Mouse (Mus musculus) mesoderm, embryonic 11.5 days (tissue): ENCODE measurements around the gene Hexim1.
A peak's percentile ranks its signal among the peaks of the same experiment; 100 is the strongest.

Experiments used
- DNase-seq: peaks from one replicate; pipeline ENCODE4 v3.0.0-alpha.2; 2012; ENCODE audit warnings: low read depth, low spot score

Gene Hexim1

DNA sequence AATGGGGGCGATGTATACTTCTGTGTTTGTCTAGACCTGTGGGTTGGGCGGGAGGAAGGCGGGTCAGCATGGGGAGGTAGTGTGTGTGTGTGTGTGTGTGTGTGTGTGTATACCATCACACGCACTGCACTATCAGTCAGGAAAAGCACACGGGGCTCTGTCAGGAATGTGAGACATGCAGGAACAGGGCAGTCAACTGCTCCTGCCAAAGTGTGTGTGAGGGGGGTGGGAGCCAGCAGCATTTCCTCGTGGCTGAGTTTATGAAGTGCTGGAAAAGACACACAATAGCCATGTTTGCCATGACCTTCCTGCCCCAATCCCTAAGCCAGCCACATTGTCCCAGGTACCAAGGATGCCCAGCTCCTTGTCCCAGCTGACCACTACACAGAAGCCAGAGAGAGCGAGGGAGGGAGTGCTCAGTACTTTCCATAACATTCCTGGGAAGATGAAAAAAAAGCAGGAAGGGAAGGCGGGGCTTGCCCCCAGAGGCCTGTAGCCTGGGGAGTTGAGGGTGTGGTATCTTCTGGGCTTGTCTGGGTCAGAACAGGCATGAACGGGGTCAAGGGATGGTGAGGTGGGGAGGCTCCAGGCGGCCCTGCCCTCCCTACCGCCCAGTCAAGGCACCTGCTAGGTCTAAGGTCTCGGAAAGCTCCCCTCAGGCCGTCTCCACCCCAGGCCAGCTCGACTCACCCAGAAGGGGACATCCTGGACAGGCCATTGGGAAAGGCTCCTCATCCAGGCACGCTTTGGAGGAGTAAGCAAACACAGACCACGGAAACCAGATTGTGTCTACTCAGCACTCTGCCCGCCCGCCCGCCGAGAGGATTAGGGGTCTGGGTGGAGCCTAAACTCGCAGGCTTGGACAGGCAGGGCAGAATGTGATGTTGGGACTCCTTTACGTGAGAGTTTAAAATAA is 18.8 kb upstream of the Hexim1 start:
- no peak for DNase-seq

GRCm38 (mm10) chr11:103098531-103099190 is 17.4 kb upstream of the Hexim1 start:
- no peak for DNase-seq

- no peak for DNase-seq
Measured at GRCm38 (mm10) chr11:103099352-103099940, 16.6 kb upstream of the Hexim1 start.

GRCm38 (mm10) chr11:103100361-103100760 is 15.7 kb upstream of the Hexim1 start:
- no peak for DNase-seq

GRCm38 (mm10) chr11:103101481-103101865 is 14.6 kb upstream of the Hexim1 start, which contains the start of the genes Plcd3 and Acbd4:
Plcd3 (minus strand) TSS chr11:103101658.
Acbd4 (plus strand) TSS chr11:103101682.
- DNase-seq, result peak; percentile 66

GRCm38 (mm10) chr11:103101866-103102501 is 14.0 kb upstream of the Hexim1 start:
- peak; percentile 40 for DNase-seq

GRCm38 (mm10) chr11:103102725-103103349 is 13.2 kb upstream of the Hexim1 start:
- peak; percentile 98 for DNase-seq

- DNase-seq, result no peak
Measured at GRCm38 (mm10) chr11:103103621-103104020, 12.4 kb upstream of the Hexim1 start.

DNA sequence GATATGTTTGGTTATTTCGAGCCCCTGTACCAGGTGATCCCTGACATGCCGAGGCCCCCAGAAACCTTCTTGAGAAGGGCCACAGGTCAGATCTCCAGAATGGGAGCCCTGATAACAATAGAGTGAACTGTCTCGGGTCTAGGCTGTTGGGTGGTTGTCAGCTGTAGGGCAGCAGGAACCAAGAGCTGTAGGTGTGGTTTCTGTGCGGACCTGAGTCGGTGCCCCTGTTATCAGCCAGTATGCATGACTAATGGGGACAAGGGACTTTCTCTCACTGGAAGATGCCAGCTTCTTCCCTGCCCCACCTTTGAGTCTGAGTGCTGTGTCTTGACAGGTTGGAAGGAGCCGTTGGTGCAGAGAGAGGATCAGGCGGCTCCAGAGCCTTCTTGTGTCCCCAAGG is 11.6 kb upstream of the Hexim1 start:
- no peak for DNase-seq

- no peak for DNase-seq
Measured at GRCm38 (mm10) chr11:103105180-103105725, 10.8 kb upstream of the Hexim1 start.

DNA sequence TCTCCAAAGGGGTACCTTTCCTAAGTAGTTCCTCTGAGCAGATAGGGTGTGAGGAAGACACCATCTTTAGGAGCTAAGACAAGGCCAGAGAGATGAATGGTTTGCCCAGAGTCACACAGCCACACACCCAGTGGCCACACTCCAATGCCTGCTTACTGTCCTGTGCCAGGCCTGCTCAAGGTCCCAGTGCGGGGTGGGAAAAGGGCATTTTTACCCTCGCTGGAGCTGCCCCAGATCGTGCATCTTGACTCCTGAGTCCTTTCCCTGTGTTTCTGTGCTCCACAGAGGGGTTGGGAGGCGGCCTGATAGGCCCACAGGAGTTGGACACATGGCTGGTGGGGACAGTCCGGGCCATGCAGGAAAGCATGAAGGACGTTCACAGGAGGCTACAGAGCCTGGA is 10.2 kb upstream of the Hexim1 start:
- DNase-seq, result no peak

DNA sequence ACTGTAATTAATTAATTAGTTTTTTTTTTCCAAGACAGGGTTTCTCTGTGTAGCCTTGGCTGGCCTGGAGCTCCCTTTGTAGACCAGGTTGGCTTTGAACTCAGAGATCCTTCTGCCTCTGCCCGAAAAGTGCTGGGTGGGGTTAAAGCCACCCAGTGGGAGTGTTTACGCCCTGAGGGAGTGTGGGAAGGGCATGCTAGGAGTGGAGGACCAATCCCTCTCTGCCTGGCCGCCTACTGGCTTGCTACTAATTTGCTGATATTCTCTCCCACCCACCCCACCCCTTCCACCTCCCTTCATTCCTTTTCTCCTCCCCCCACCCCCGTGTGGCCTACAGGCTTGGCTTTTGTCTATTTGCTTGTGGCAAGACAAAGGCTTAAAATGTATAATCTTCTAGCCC is 9.6 kb upstream of the Hexim1 start:
- no peak for DNase-seq

DNA sequence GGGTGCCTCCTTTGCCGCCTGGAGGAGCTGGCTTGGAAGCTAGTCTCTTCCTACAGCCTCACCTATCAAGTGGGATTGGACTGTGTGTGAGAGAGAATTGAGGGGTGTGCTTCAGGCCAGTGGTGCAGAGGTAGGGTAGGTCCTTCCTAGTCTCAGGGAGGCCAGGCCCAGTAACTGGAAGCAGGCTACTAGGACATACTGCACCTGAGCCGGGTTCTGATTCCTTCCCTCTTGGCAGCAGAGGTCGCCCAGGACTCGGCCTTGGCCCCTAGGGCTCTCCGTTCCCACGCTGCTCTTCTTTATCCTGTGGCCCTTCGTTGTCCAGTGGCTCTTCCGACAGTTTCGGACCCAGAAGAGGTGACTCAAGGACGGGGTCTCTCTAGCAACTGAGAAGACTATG is 4.7 kb upstream of the Hexim1 start:
- no peak for DNase-seq

DNA sequence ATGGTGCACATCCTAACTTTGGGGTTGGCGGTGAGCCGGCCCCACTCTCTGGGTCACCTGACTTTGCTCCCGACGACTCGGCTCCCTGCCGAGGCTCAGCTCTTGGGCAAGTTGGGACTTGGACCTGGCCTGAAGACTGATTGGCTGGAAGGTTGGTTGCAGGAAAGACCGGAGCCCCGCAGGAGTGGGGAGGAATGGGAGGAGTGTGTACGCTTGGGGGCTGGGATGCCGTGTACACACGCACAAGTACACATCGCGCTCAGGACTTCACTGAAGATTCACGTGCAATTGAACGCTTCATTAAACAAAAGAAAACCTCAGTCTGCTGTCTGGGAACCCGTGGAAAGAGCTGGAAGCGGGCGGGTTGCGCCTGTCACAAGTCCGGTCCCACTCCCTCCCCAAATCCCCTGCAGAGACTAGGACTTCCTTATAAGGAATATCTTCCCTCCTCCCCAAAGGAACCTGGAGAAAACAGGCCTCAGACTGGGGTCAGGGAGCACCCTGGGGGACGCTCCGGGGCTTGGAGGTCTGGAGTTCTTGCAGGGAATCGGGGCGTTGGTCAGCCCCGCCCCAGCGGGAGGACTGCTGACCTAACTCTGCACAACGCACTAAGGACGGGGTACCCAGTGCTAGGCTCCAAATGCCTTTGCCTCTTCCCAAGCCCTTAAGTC is 4.0 kb upstream of the Hexim1 start:
- DNase-seq, result peak; percentile 58

GRCm38 (mm10) chr11:103112552-103112912 is 3.5 kb upstream of the Hexim1 start:
- no peak for DNase-seq

DNA sequence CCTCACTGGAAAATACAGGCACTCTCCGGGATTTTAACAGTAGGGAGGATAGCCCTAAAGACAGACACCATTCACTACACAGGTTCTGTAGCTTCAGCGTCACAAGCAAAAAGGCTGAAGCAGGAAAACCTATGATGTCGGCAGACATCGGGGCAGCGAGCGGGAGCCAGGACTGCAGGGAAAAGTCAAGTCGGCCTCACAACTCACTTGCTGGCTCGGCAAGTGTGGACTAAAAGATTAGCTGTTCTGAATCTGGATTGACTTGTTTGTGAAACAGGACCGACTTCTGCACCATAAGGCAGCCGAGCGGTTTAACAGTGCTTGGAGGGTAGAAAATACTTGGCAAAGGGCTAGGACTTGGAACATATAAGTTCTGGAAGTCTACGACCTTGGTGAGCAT is 3.0 kb upstream of the Hexim1 start:
- DNase-seq, result no peak

GRCm38 (mm10) chr11:103113771-103114170 is 2.3 kb upstream of the Hexim1 start:
- DNase-seq, result no peak

DNA sequence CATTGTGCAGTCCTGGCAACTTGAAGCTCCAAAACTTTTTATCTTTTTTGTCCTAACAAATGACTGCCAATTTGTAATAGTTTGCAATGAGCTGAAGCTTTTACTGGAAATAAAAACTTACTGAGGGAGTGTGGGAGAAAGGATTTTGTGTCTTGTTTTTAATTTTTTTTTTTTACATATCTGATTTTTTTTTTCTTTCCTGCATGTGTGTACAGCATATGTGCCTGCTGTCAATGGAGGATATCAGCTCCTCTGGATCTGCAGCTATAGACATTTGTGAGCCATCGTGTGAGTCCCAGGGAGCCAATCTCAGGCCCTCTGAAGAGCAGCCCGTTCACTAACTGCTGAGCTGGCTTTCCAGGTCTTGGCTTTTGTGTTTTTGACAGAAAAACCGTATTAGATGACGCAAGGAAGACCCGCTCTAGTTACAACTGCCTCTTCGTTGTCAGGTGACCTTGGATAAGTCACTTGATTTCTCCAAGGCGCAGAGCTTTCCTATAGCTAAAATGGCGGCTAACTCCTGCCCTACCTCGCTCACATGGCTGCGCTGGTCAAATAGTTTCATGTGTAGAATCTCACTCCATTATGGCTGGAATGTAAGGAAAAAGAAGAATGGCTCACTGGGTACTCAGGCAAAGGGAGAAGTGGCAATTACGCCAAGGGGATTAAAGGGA is 1.6 kb upstream of the Hexim1 start:
- no peak for DNase-seq

GRCm38 (mm10) chr11:103115163-103116007 is 646 bp upstream of the Hexim1 start:
- DNase-seq, result peak; percentile 82
